Mouse (Mus musculus): ENCODE results near the gene Fam178b. TPM values are rescaled to one million over a fixed set of nuclear protein-coding genes. Genes with fewer than 3 reads are reported as not detected.

Gene Fam178b
- polyA plus RNA-seq, 2 experiments: 0.21 to 0.27 TPM

DNA sequence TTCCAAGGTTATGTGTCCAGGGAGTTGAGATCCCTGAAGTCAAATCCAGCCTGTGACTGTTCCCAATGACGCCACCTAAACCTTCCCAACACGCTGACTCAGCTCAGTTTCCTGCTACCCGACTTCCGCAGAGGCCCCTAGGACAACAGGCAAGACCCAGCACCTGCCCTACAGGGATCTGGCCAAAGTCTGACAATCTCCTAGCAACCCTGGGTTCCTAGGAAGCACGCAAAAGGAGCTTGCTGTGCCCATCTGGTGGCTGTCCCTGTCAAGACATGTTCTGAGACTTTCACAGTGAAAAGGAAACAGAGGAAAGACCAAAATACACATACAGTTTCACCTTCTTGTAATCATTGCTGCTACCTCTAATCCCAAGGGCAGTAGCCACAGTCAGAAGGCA is 35.4 kb downstream of the Fam178b start:
- peaks cover 0 to 2% of the 10 kb centered on the region in 2 experiments; a peak in 2 of 4 replicates for H3K4me1 ChIP-seq (replicated peaks; ENCODE audit: control insufficient read depth in 2 of 2, insufficient read depth in 2 of 2, low read length in 1 of 2)
- no peaks in the 10 kb centered on the region for H3K9me3 ChIP-seq (ENCODE audit: control insufficient read depth, low read length)
- TF ChIP-seq EP300 (IDR thresholded peaks at IDR 0.05; ENCODE audit: low read depth): no peak
- no peak for TF ChIP-seq CTCF (IDR thresholded peaks at IDR 0.05; ENCODE audit: low read depth)
- H3K36me3 ChIP-seq (replicated peaks; ENCODE audit: control insufficient read depth, insufficient read depth, low read depth): no peaks in the 10 kb centered on the region
- ATAC-seq (ENCODE audit: insufficient read depth) (no peak), DNase-seq (ENCODE audit: low read depth in 3 of 3, low spot score in 3 of 3) (no peak)
- no peak overlapping the region for H3K4me2 ChIP-seq (ENCODE audit: low read depth)
- 47% methylated on average over 5 of the region's 5 CpGs for WGBS (ENCODE audit: insufficient replicate concordance)
- H3K4me3 ChIP-seq (ENCODE audit: insufficient read depth in 1 of 2, low read depth in 2 of 2, low read length in 2 of 2): no peak overlapping the region
- no peak overlapping the region for H3K9ac ChIP-seq (replicated peaks)
- no peak overlapping the region for H3K27ac ChIP-seq
- H3K27me3 ChIP-seq (ENCODE audit: control insufficient read depth, insufficient read depth, low read length): no peaks in the 10 kb centered on the region

DNA sequence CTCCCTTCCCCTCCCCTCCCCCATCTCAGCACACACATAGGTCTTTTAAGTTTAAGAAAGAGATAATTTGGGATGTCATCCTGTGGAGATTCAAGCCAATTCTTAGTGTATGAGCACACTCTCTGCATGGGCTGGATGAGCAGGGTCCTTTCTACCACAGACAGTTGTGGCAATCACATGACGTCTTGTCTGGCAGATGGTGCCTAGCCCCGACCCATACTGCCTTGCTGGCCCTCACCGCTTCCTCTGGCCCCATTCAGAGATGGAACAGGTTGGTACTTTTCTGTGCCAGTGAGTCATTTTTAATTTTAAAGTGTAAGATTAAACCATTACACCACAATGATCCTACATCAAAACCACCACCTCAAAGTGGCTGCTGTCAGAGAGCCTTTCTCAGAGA is 36.7 kb downstream of the Fam178b start:
- Histone ChIP-seq H3K9ac (replicated peaks) (no peak overlapping the region), H3K4me1 (replicated peaks; ENCODE audit: control insufficient read depth in 2 of 2, insufficient read depth in 2 of 2, low read length in 1 of 2) (peaks cover 0 to 2% of the 10 kb centered on the region in 2 experiments; a peak in 2 of 4 replicates), H3K27ac (no peak overlapping the region), H3K27me3 (ENCODE audit: control insufficient read depth, insufficient read depth, low read length) (no peaks in the 10 kb centered on the region), H3K9me3 (ENCODE audit: control insufficient read depth, low read length) (no peaks in the 10 kb centered on the region), H3K4me3 (ENCODE audit: insufficient read depth in 1 of 2, low read depth in 2 of 2, low read length in 2 of 2) (no peak overlapping the region), H3K36me3 (replicated peaks; ENCODE audit: control insufficient read depth, insufficient read depth, low read depth) (no peaks in the 10 kb centered on the region), H3K4me2 (ENCODE audit: low read depth) (no peak overlapping the region)
- TF ChIP-seq CTCF (IDR thresholded peaks at IDR 0.05; ENCODE audit: low read depth): no peak
- TF ChIP-seq EP300 (IDR thresholded peaks at IDR 0.05; ENCODE audit: low read depth): no peak
- WGBS (ENCODE audit: insufficient replicate concordance): 51% methylated on average over 3 of the region's 3 CpGs
- DNase-seq (ENCODE audit: low read depth in 3 of 3, low spot score in 3 of 3): no peak
- ATAC-seq (ENCODE audit: insufficient read depth): no peak

DNA sequence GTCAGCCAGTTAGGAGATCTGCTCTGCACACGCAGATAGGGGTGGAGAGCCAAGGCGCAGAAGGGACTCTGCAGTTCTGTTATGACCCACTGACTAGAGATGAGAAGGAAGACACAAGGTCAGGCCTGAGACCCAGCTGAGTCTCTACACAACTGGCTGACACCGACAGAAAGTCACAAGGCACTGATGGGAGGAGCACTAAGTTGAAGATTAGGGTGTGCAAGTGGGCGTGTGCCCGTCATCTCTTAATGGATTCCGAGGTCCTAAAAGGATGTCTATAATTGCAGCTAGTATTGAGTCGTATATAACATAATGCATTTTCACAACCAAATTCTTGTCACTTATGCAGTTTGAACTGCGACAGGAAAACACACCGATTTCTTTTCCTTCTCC is 38.4 kb downstream of the Fam178b start:
- no peaks in the 10 kb centered on the region for H3K27me3 ChIP-seq (ENCODE audit: control insufficient read depth, insufficient read depth, low read length)
- peaks cover 0 to 2% of the 10 kb centered on the region in 2 experiments; a peak in 2 of 4 replicates for H3K4me1 ChIP-seq (replicated peaks; ENCODE audit: control insufficient read depth in 2 of 2, insufficient read depth in 2 of 2, low read length in 1 of 2)
- H3K9ac ChIP-seq (replicated peaks): no peak overlapping the region
- H3K4me2 ChIP-seq (ENCODE audit: low read depth): no peak overlapping the region
- no peak overlapping the region for H3K27ac ChIP-seq
- no peak for ATAC-seq (ENCODE audit: insufficient read depth)
- 53% methylated on average over 9 of the region's 9 CpGs for WGBS (ENCODE audit: insufficient replicate concordance)
- no peak overlapping the region for H3K4me3 ChIP-seq (ENCODE audit: insufficient read depth in 1 of 2, low read depth in 2 of 2, low read length in 2 of 2)
- H3K9me3 ChIP-seq (ENCODE audit: control insufficient read depth, low read length): no peaks in the 10 kb centered on the region
- TF ChIP-seq EP300 (IDR thresholded peaks at IDR 0.05; ENCODE audit: low read depth): no peak
- no peak for TF ChIP-seq CTCF (IDR thresholded peaks at IDR 0.05; ENCODE audit: low read depth)
- DNase-seq (ENCODE audit: low read depth in 3 of 3, low spot score in 3 of 3): no peak
- no peaks in the 10 kb centered on the region for H3K36me3 ChIP-seq (replicated peaks; ENCODE audit: control insufficient read depth, insufficient read depth, low read depth)

DNA sequence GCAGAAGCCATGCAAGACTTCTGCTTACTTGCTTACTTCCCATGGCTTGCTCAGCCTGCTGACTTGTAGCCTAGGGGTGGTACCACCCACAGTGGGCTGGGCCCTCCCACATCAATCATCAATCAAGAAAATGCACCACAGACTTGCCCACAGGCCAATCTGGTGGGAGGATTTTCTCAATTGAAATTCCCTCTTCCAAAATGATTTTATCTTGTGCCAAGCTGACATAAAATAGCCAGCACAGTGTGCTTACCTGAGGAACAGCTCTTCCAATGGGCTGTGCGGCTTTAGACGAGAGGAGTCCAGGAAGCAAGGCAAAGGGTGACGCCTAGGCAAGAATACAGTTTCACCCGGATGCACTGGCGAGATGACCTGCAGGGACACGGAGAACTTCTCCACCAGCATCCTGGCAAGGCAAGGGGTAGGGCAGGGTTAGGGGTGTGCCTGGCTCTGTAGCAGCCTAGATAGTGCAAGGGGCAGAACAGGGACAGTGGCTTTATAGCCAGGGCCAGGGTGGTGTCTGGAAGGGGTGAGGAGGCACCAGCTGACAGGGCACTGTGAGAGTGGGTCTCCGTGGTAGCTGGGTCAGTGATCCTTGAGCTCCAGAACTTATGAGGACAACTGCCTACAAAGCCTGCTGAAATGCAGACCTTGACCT is 38.9 kb downstream of the Fam178b start:
- no peak for TF ChIP-seq EP300 (IDR thresholded peaks at IDR 0.05; ENCODE audit: low read depth)
- no peak for TF ChIP-seq CTCF (IDR thresholded peaks at IDR 0.05; ENCODE audit: low read depth)
- Histone ChIP-seq H3K4me1 (replicated peaks; ENCODE audit: control insufficient read depth in 2 of 2, insufficient read depth in 2 of 2, low read length in 1 of 2) (peaks cover 0 to 2% of the 10 kb centered on the region in 2 experiments; a peak in 2 of 4 replicates), H3K9ac (replicated peaks) (no peak overlapping the region), H3K36me3 (replicated peaks; ENCODE audit: control insufficient read depth, insufficient read depth, low read depth) (no peaks in the 10 kb centered on the region), H3K4me2 (ENCODE audit: low read depth) (no peak overlapping the region), H3K27me3 (ENCODE audit: control insufficient read depth, insufficient read depth, low read length) (no peaks in the 10 kb centered on the region), H3K27ac (no peak overlapping the region), H3K4me3 (ENCODE audit: insufficient read depth in 1 of 2, low read depth in 2 of 2, low read length in 2 of 2) (no peak overlapping the region), H3K9me3 (ENCODE audit: control insufficient read depth, low read length) (no peaks in the 10 kb centered on the region)
- DNase-seq (ENCODE audit: low read depth in 3 of 3, low spot score in 3 of 3) (no peak), ATAC-seq (ENCODE audit: insufficient read depth) (no peak; the same call in 1 of the 2 replicates)
- 59% methylated on average over 7 of the region's 7 CpGs for WGBS (ENCODE audit: insufficient replicate concordance)

DNA sequence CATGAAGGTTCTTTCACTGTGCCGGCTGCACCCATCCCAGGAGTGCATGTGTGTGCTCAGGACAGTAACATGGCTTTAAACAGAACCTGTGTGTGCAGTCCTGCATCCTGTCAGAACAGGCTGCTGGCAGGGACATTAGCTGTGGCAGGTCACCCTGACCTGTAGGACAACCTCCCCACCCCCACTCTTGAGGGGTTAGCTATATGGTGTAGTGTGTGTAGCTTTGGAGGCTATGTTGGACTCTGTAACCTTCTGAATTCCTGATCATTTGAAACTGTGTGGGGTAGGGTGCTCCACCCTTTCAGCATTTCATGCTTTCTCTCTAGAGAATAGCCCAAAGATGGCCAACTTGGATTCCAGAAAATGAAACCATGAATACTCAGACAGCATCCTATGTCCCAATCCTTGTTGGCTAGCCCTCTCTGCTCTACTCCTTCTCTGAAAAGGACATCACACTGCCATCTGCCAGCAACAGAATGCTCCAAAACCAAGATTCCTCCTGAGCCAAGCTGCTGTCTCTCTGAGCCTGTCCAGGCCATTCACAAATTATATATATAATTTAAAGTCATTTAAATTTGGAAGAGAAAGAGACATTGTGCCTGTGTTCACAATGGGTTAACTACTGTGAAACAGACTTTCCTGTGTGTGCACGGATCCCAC is 47.0 kb downstream of the Fam178b start:
- H3K4me3 ChIP-seq (ENCODE audit: insufficient read depth in 1 of 2, low read depth in 2 of 2, low read length in 2 of 2): no peak overlapping the region
- DNase-seq (ENCODE audit: low read depth in 3 of 3, low spot score in 3 of 3) (no peak), ATAC-seq (ENCODE audit: insufficient read depth) (no peak)
- TF ChIP-seq CTCF (IDR thresholded peaks at IDR 0.05; ENCODE audit: low read depth): no peak
- no peak for TF ChIP-seq EP300 (IDR thresholded peaks at IDR 0.05; ENCODE audit: low read depth)
- H3K27me3 ChIP-seq (ENCODE audit: control insufficient read depth, insufficient read depth, low read length): no peaks in the 10 kb centered on the region
- no peak overlapping the region for H3K9ac ChIP-seq (replicated peaks)
- H3K36me3 ChIP-seq (replicated peaks; ENCODE audit: control insufficient read depth, insufficient read depth, low read depth): no peaks in the 10 kb centered on the region
- H3K9me3 ChIP-seq (ENCODE audit: control insufficient read depth, low read length): no peaks in the 10 kb centered on the region
- H3K4me2 ChIP-seq (ENCODE audit: low read depth): no peak overlapping the region
- H3K4me1 ChIP-seq (replicated peaks; ENCODE audit: control insufficient read depth in 2 of 2, insufficient read depth in 2 of 2, low read length in 1 of 2): peaks cover 0 to 8% of the 10 kb centered on the region in 2 experiments; a peak in 2 of 4 replicates
- no peak overlapping the region for H3K27ac ChIP-seq
- 56% methylated on average over 2 of the region's 2 CpGs for WGBS (ENCODE audit: insufficient replicate concordance)
